Mouse (Mus musculus): Measurements from ENCODE around the gene Camta1.

The Camta1 gene

GRCm38 (mm10) chr4:150962231-150962630 is 899.4 kb downstream of the Camta1 start:
- DNase-seq: no peak

- no peak for DNase-seq
Observed at GRCm38 (mm10) chr4:150958536-150958935, 903.1 kb downstream of the Camta1 start.

- DNase-seq: no peak
Observed at GRCm38 (mm10) chr4:150957106-150957458, 904.6 kb downstream of the Camta1 start.

- DNase-seq: peak; percentile 69
Observed at GRCm38 (mm10) chr4:150956369-150957105, 905.1 kb downstream of the Camta1 start.

GRCm38 (mm10) chr4:150950972-150951371 is 910.7 kb downstream of the Camta1 start:
- DNase-seq: no peak

GRCm38 (mm10) chr4:150944707-150945106 is 917.0 kb downstream of the Camta1 start:
- DNase-seq: no peak

- DNase-seq: no peak
Observed at GRCm38 (mm10) chr4:150939991-150940651, 921.6 kb downstream of the Camta1 start.

GRCm38 (mm10) chr4:150938063-150938452 is 923.6 kb downstream of the Camta1 start:
- no peak for DNase-seq

GRCm38 (mm10) chr4:150937293-150938062 is 924.2 kb downstream of the Camta1 start:
- peak; percentile 47 for DNase-seq

- DNase-seq: no peak
Observed at GRCm38 (mm10) chr4:150933503-150933902, 928.2 kb downstream of the Camta1 start.

- no peak for DNase-seq
Observed at GRCm38 (mm10) chr4:150927789-150928188, 933.9 kb downstream of the Camta1 start.

GRCm38 (mm10) chr4:150926924-150927705 is 934.6 kb downstream of the Camta1 start:
- DNase-seq: no peak

GRCm38 (mm10) chr4:150925923-150926322 is 935.8 kb downstream of the Camta1 start:
- DNase-seq: no peak

- DNase-seq: no peak
Observed at GRCm38 (mm10) chr4:150924936-150925335, 936.7 kb downstream of the Camta1 start.

- DNase-seq: no peak
Observed at GRCm38 (mm10) chr4:150924308-150924707, 937.4 kb downstream of the Camta1 start.

- no peak for DNase-seq
Observed at GRCm38 (mm10) chr4:150921206-150921605, 940.5 kb downstream of the Camta1 start.

GRCm38 (mm10) chr4:150917336-150918027 is 944.2 kb downstream of the Camta1 start:
- no peak for DNase-seq

GRCm38 (mm10) chr4:150915181-150915906 is 946.3 kb downstream of the Camta1 start:
- DNase-seq: peak; percentile 56

GRCm38 (mm10) chr4:150914290-150914733 is 947.4 kb downstream of the Camta1 start, which contains the start of the genes Park7 and Tnfrsf9:
Park7 (minus strand) TSS chr4:150914437.
Tnfrsf9 (plus strand) TSS chr4:150914562.
- DNase-seq: peak; percentile 96

- DNase-seq: no peak
Observed at GRCm38 (mm10) chr4:150913743-150914142, 947.9 kb downstream of the Camta1 start.

Data from layer of hippocampus, adult 9-11 months (tissue).